Mouse (Mus musculus): Measurements from ENCODE around the gene Polr2c. TPM values are rescaled to one million over a fixed set of nuclear protein-coding genes. Genes with fewer than 3 reads are reported as not detected.

Polr2c gene
- polyA plus RNA-seq, 1 experiment, result 154 TPM

- H3K27me3 ChIP-seq (ENCODE audit: control insufficient read depth, insufficient read depth, low read length), result no peaks in the 10 kb centered on the region; the same call in 1 of the 2 replicates
Observed at GRCm38 (mm10) chr8:94914256-94914655, 57.0 kb downstream of the Polr2c start.

GRCm38 (mm10) chr8:94914701-94915101 lies 57.5 kb downstream of the Polr2c start:
- no peaks in the 10 kb centered on the region; the same call in 1 of the 2 replicates for H3K27me3 ChIP-seq (ENCODE audit: control insufficient read depth, insufficient read depth, low read length)
- no peak for DNase-seq

More at GRCm38 (mm10) chr8:94914256-94914655, 57.0 kb downstream of the Polr2c start:
- Histone ChIP-seq H3K4me3 (replicated peaks; ENCODE audit: insufficient read depth, low read depth, low read length) (no peak overlapping the region), H3K27ac (ENCODE audit: insufficient read depth, low read length) (no peak overlapping the region), H3K4me1 (ENCODE audit: control insufficient read depth, insufficient read depth, low read length) (no peaks in the 10 kb centered on the region; the same call in 1 of the 2 replicates)
- WGBS, result 52% methylated on average over 6 of the region's 6 CpGs
- no peak for DNase-seq
- TF ChIP-seq CTCF (IDR thresholded peaks at IDR 0.05; ENCODE audit: borderline replicate concordance, insufficient read depth, low read depth, low read length) (no peak), POLR2A (IDR thresholded peaks at IDR 0.05; ENCODE audit: borderline replicate concordance, insufficient read depth, low read length) (no peak)

GRCm38 (mm10) chr8:94916311-94916959 lies 59.2 kb downstream of the Polr2c start:
- H3K4me3 ChIP-seq (replicated peaks; ENCODE audit: insufficient read depth, low read depth, low read length), result no peak overlapping the region

More at GRCm38 (mm10) chr8:94914701-94915101, 57.5 kb downstream of the Polr2c start:
- no peak overlapping the region for H3K4me3 ChIP-seq (replicated peaks; ENCODE audit: insufficient read depth, low read depth, low read length)
- H3K4me1 ChIP-seq (ENCODE audit: control insufficient read depth, insufficient read depth, low read length), result no peaks in the 10 kb centered on the region; the same call in 1 of the 2 replicates
- no peak overlapping the region for H3K27ac ChIP-seq (ENCODE audit: insufficient read depth, low read length)
- 27% methylated on average over 3 of the region's 3 CpGs for WGBS
- no peak for TF ChIP-seq POLR2A (IDR thresholded peaks at IDR 0.05; ENCODE audit: borderline replicate concordance, insufficient read depth, low read length)
- TF ChIP-seq CTCF (IDR thresholded peaks at IDR 0.05; ENCODE audit: borderline replicate concordance, insufficient read depth, low read depth, low read length), result no peak

GRCm38 (mm10) chr8:94916960-94917324 lies 59.7 kb downstream of the Polr2c start:
- DNase-seq, result no peak
- Histone ChIP-seq H3K4me3 (replicated peaks; ENCODE audit: insufficient read depth, low read depth, low read length) (peak overlapping the region; percentile 31), H3K27me3 (ENCODE audit: control insufficient read depth, insufficient read depth, low read length) (no peaks in the 10 kb centered on the region; the same call in 1 of the 2 replicates), H3K27ac (ENCODE audit: insufficient read depth, low read length) (no peak overlapping the region), H3K4me1 (ENCODE audit: control insufficient read depth, insufficient read depth, low read length) (no peaks in the 10 kb centered on the region; the same call in 1 of the 2 replicates)
- WGBS, result 18% methylated on average over 10 of the region's 10 CpGs
- TF ChIP-seq CTCF (IDR thresholded peaks at IDR 0.05; ENCODE audit: borderline replicate concordance, insufficient read depth, low read depth, low read length) (no peak), POLR2A (IDR thresholded peaks at IDR 0.05; ENCODE audit: borderline replicate concordance, insufficient read depth, low read length) (no peak)

More at GRCm38 (mm10) chr8:94916311-94916959, 59.2 kb downstream of the Polr2c start:
- WGBS, result 57% methylated on average over 9 of the region's 9 CpGs
- TF ChIP-seq CTCF (IDR thresholded peaks at IDR 0.05; ENCODE audit: borderline replicate concordance, insufficient read depth, low read depth, low read length) (no peak), POLR2A (IDR thresholded peaks at IDR 0.05; ENCODE audit: borderline replicate concordance, insufficient read depth, low read length) (no peak)
- Histone ChIP-seq H3K27me3 (ENCODE audit: control insufficient read depth, insufficient read depth, low read length) (no peaks in the 10 kb centered on the region; the same call in 1 of the 2 replicates), H3K27ac (ENCODE audit: insufficient read depth, low read length) (no peak overlapping the region), H3K4me1 (ENCODE audit: control insufficient read depth, insufficient read depth, low read length) (no peaks in the 10 kb centered on the region; the same call in 1 of the 2 replicates)
- no peak for DNase-seq

- no peak for TF ChIP-seq POLR2A (IDR thresholded peaks at IDR 0.05; ENCODE audit: borderline replicate concordance, insufficient read depth, low read length)
- TF ChIP-seq CTCF (IDR thresholded peaks at IDR 0.05; ENCODE audit: borderline replicate concordance, insufficient read depth, low read depth, low read length), result peak; percentile 18; the same call in 1 of the 2 replicates
- no peaks in the 10 kb centered on the region; the same call in 1 of the 2 replicates for H3K27me3 ChIP-seq (ENCODE audit: control insufficient read depth, insufficient read depth, low read length)
- DNase-seq, result peak; percentile 42 to 56
- H3K27ac ChIP-seq (ENCODE audit: insufficient read depth, low read length), result no peak overlapping the region
- under 1% methylated on average over 27 of the region's 27 CpGs for WGBS
- H3K4me1 ChIP-seq (ENCODE audit: control insufficient read depth, insufficient read depth, low read length), result no peaks in the 10 kb centered on the region; the same call in 1 of the 2 replicates
- H3K4me3 ChIP-seq (replicated peaks; ENCODE audit: insufficient read depth, low read depth, low read length), result peak overlapping the region; percentile 31
Observed at GRCm38 (mm10) chr8:94917352-94917751, 60.1 kb downstream of the Polr2c start.

- H3K27ac ChIP-seq (ENCODE audit: insufficient read depth, low read length), result no peak within 1 kb of the TSS
- WGBS, result 4% methylated on average over 48 of the region's 51 CpGs
- no peaks in the 10 kb centered on the region; the same call in 1 of the 2 replicates for H3K4me1 ChIP-seq (ENCODE audit: control insufficient read depth, insufficient read depth, low read length)
- no peaks in the 10 kb centered on the region; the same call in 1 of the 2 replicates for H3K27me3 ChIP-seq (ENCODE audit: control insufficient read depth, insufficient read depth, low read length)
- TF ChIP-seq CTCF (IDR thresholded peaks at IDR 0.05; ENCODE audit: borderline replicate concordance, insufficient read depth, low read depth, low read length), result no peak
- no peak for TF ChIP-seq POLR2A (IDR thresholded peaks at IDR 0.05; ENCODE audit: borderline replicate concordance, insufficient read depth, low read length)
- peak within 1 kb of the TSS; percentile 31 for H3K4me3 ChIP-seq (replicated peaks; ENCODE audit: insufficient read depth, low read depth, low read length)
- no peak for DNase-seq
Observed at GRCm38 (mm10) chr8:94917851-94918495, 60.7 kb downstream of the Polr2c start, which contains the start of gene Ccdc102a. Gene Ccdc102a (minus strand): TSS chr8:94918098.

- H3K27ac ChIP-seq (ENCODE audit: insufficient read depth, low read length), result no peak overlapping the region
- no peak for DNase-seq
- no peak overlapping the region for H3K4me3 ChIP-seq (replicated peaks; ENCODE audit: insufficient read depth, low read depth, low read length)
- no peaks in the 10 kb centered on the region for H3K4me1 ChIP-seq (ENCODE audit: control insufficient read depth, insufficient read depth, low read length)
- no peaks in the 10 kb centered on the region for H3K27me3 ChIP-seq (ENCODE audit: control insufficient read depth, insufficient read depth, low read length)
- TF ChIP-seq POLR2A (IDR thresholded peaks at IDR 0.05; ENCODE audit: borderline replicate concordance, insufficient read depth, low read length) (no peak), CTCF (IDR thresholded peaks at IDR 0.05; ENCODE audit: borderline replicate concordance, insufficient read depth, low read depth, low read length) (no peak)
Observed at GRCm38 (mm10) chr8:94919256-94919655, 62.0 kb downstream of the Polr2c start.
